Mouse (Mus musculus) gastrocnemius, adult 18-20 months (tissue): ENCODE data around the gene Sidt1. TPM values are rescaled to one million over a fixed set of nuclear protein-coding genes. Genes with fewer than 3 reads are reported as not detected.

ENCODE experiments used
- total RNA-seq, 2 experiments: library from RNA; stranded (reverse); gene quantifications; 2 replicates each; pipeline ENCODE4 v1.2.3; 2021

The Sidt1 gene
- total RNA-seq, 2 experiments from 2014 or later = 0.05 to 0.09 TPM

Other genes starting within 250 kb of the Sidt1 start
- 10 to 100 TPM; 19.1 to 30.1 TPM for gene Atp6v1a, start 193.5 kb downstream of the Sidt1 start, total RNA-seq
- 100 to 1,000 TPM; 183 to 237 TPM for gene Naa50, start 193.4 kb downstream of the Sidt1 start, total RNA-seq
- 10 to 100 TPM; 43.0 to 52.5 TPM for gene Usf3, start 159.9 kb downstream of the Sidt1 start, total RNA-seq
- 1 to 10 TPM; 6.8 to 7.0 TPM for gene Spice1, start 13.9 kb upstream of the Sidt1 start, total RNA-seq
- gene Cfap44, start 61.6 kb upstream of the Sidt1 start, total RNA-seq = not detected
- gene Boc, start 225.7 kb upstream of the Sidt1 start, total RNA-seq = 1 to 10 TPM; 2.5 to 4.8 TPM